Mouse (Mus musculus): ENCODE results near the gene Pold1. TPM values are rescaled to one million over a fixed set of nuclear protein-coding genes. Genes with fewer than 3 reads are reported as not detected.

Pold1 gene
- polyA plus RNA-seq, 1 experiment from 2014 or later, result 84.3 TPM

- Histone ChIP-seq H3K9me3 (ENCODE audit: control insufficient read depth, low read length) (no peaks in the 10 kb centered on the region), H3K4me2 (ENCODE audit: low read depth, severe bottlenecking) (no peak within 1 kb of the TSS), H3K9ac (ENCODE audit: low read length) (peak within 1 kb of the TSS; percentile 28; the same call in 1 of the 2 replicates), H3K4me3 (ENCODE audit: low read depth, low read length) (0 out of 2 replicates have a peak within 1 kb of the TSS, but pooled peaks have one; percentile 5), H3K36me3 (ENCODE audit: control insufficient read depth, insufficient read depth, low read length) (no peaks in the 10 kb centered on the region), H3K27ac (replicated peaks; ENCODE audit: low read depth, low read length) (no peak within 1 kb of the TSS), H3K4me1 (ENCODE audit: control insufficient read depth, insufficient read depth, low read length) (no peaks in the 10 kb centered on the region), H3K27me3 (ENCODE audit: control insufficient read depth, insufficient read depth, low read length) (peaks cover 56% of the 10 kb centered on the region)
- ATAC-seq (ENCODE audit: insufficient number of reproducible peaks, low FRiP score, low TSS enrichment, low read depth) (no peak), DNase-seq (ENCODE audit: low spot score) (no peak)
- 25% methylated on average over 12 of the region's 12 CpGs for WGBS
Measured at GRCm38 (mm10) chr7:44524502-44524901, 24.1 kb downstream of the Pold1 start, which contains the start of gene Mybpc2. Mybpc2 (minus strand) TSS chr7:44524656.

GRCm38 (mm10) chr7:44523056-44523455, 25.6 kb downstream of the Pold1 start:
- DNase-seq (ENCODE audit: low spot score), result no peak
- Histone ChIP-seq H3K36me3 (ENCODE audit: control insufficient read depth, insufficient read depth, low read length) (no peaks in the 10 kb centered on the region), H3K27me3 (ENCODE audit: control insufficient read depth, insufficient read depth, low read length) (peaks cover 55% of the 10 kb centered on the region), H3K27ac (replicated peaks; ENCODE audit: low read depth, low read length) (no peak overlapping the region), H3K4me1 (ENCODE audit: control insufficient read depth, insufficient read depth, low read length) (no peaks in the 10 kb centered on the region), H3K4me3 (ENCODE audit: low read depth, low read length) (no peak overlapping the region), H3K9me3 (ENCODE audit: control insufficient read depth, low read length) (no peaks in the 10 kb centered on the region), H3K4me2 (ENCODE audit: low read depth, severe bottlenecking) (no peak overlapping the region), H3K9ac (ENCODE audit: low read length) (no peak overlapping the region)
- 78% methylated on average over 2 of the region's 2 CpGs for WGBS
- ATAC-seq (ENCODE audit: insufficient number of reproducible peaks, low FRiP score, low TSS enrichment, low read depth), result no peak

- H3K4me3 ChIP-seq (ENCODE audit: low read depth, low read length), result no peak overlapping the region
- peak; percentile 75 for DNase-seq (ENCODE audit: low spot score)
Measured at GRCm38 (mm10) chr7:44521710-44522109, 26.9 kb downstream of the Pold1 start.

GRCm38 (mm10) chr7:44520990-44521389, 27.7 kb downstream of the Pold1 start:
- Histone ChIP-seq H3K4me2 (ENCODE audit: low read depth, severe bottlenecking) (no peak overlapping the region), H3K4me1 (ENCODE audit: control insufficient read depth, insufficient read depth, low read length) (no peaks in the 10 kb centered on the region), H3K27me3 (ENCODE audit: control insufficient read depth, insufficient read depth, low read length) (peaks cover 42% of the 10 kb centered on the region), H3K27ac (replicated peaks; ENCODE audit: low read depth, low read length) (no peak overlapping the region), H3K36me3 (ENCODE audit: control insufficient read depth, insufficient read depth, low read length) (no peaks in the 10 kb centered on the region), H3K4me3 (ENCODE audit: low read depth, low read length) (no peak overlapping the region), H3K9me3 (ENCODE audit: control insufficient read depth, low read length) (no peaks in the 10 kb centered on the region), H3K9ac (ENCODE audit: low read length) (no peak overlapping the region)
- DNase-seq (ENCODE audit: low spot score), result no peak
- ATAC-seq (ENCODE audit: insufficient number of reproducible peaks, low FRiP score, low TSS enrichment, low read depth), result no peak
- WGBS, result 63% methylated on average over 3 of the region's 3 CpGs

More at GRCm38 (mm10) chr7:44521710-44522109, 26.9 kb downstream of the Pold1 start:
- Histone ChIP-seq H3K4me2 (ENCODE audit: low read depth, severe bottlenecking) (no peak overlapping the region; the same call in 1 of the 2 replicates), H3K4me1 (ENCODE audit: control insufficient read depth, insufficient read depth, low read length) (no peaks in the 10 kb centered on the region), H3K9ac (ENCODE audit: low read length) (peak overlapping the region; percentile 27; the same call in 1 of the 2 replicates), H3K9me3 (ENCODE audit: control insufficient read depth, low read length) (no peaks in the 10 kb centered on the region), H3K27me3 (ENCODE audit: control insufficient read depth, insufficient read depth, low read length) (peaks cover 48% of the 10 kb centered on the region), H3K36me3 (ENCODE audit: control insufficient read depth, insufficient read depth, low read length) (no peaks in the 10 kb centered on the region), H3K27ac (replicated peaks; ENCODE audit: low read depth, low read length) (no peak overlapping the region)
- 0 out of 2 replicates have a peak, but pooled peaks have one; percentile 12 for ATAC-seq (ENCODE audit: insufficient number of reproducible peaks, low FRiP score, low TSS enrichment, low read depth)
- WGBS, result 2% methylated on average over 20 of the region's 20 CpGs

GRCm38 (mm10) chr7:44519240-44519913, 29.3 kb downstream of the Pold1 start:
- Histone ChIP-seq H3K9me3 (ENCODE audit: control insufficient read depth, low read length) (no peaks in the 10 kb centered on the region), H3K27ac (replicated peaks; ENCODE audit: low read depth, low read length) (no peak overlapping the region), H3K9ac (ENCODE audit: low read length) (no peak overlapping the region), H3K36me3 (ENCODE audit: control insufficient read depth, insufficient read depth, low read length) (no peaks in the 10 kb centered on the region), H3K4me2 (ENCODE audit: low read depth, severe bottlenecking) (no peak overlapping the region), H3K27me3 (ENCODE audit: control insufficient read depth, insufficient read depth, low read length) (peaks cover 32% of the 10 kb centered on the region), H3K4me3 (ENCODE audit: low read depth, low read length) (no peak overlapping the region), H3K4me1 (ENCODE audit: control insufficient read depth, insufficient read depth, low read length) (no peaks in the 10 kb centered on the region)
- DNase-seq (ENCODE audit: low spot score) (no peak), ATAC-seq (ENCODE audit: insufficient number of reproducible peaks, low FRiP score, low TSS enrichment, low read depth) (no peak)
- WGBS, result 75% methylated on average over 9 of the region's 9 CpGs

- H3K4me2 ChIP-seq (ENCODE audit: low read depth, severe bottlenecking), result no peak overlapping the region
- ATAC-seq (ENCODE audit: insufficient number of reproducible peaks, low FRiP score, low TSS enrichment, low read depth) (no peak), DNase-seq (ENCODE audit: low spot score) (no peak)
- H3K27ac ChIP-seq (replicated peaks; ENCODE audit: low read depth, low read length), result no peak overlapping the region
- H3K4me1 ChIP-seq (ENCODE audit: control insufficient read depth, insufficient read depth, low read length), result no peaks in the 10 kb centered on the region
- no peak overlapping the region for H3K4me3 ChIP-seq (ENCODE audit: low read depth, low read length)
- H3K9me3 ChIP-seq (ENCODE audit: control insufficient read depth, low read length), result no peaks in the 10 kb centered on the region
- no peak overlapping the region for H3K9ac ChIP-seq (ENCODE audit: low read length)
- no peaks in the 10 kb centered on the region for H3K36me3 ChIP-seq (ENCODE audit: control insufficient read depth, insufficient read depth, low read length)
- no peaks in the 10 kb centered on the region for H3K27me3 ChIP-seq (ENCODE audit: control insufficient read depth, insufficient read depth, low read length)
Measured at GRCm38 (mm10) chr7:44507491-44507890, 41.2 kb downstream of the Pold1 start.

GRCm38 (mm10) chr7:44501563-44502115, 47.0 kb downstream of the Pold1 start:
- H3K4me1 ChIP-seq (ENCODE audit: control insufficient read depth, insufficient read depth, low read length), result peaks cover 3% of the 10 kb centered on the region; the same call in 1 of the 2 replicates
- no peak overlapping the region for H3K27ac ChIP-seq (replicated peaks; ENCODE audit: low read depth, low read length)
- ATAC-seq (ENCODE audit: insufficient number of reproducible peaks, low FRiP score, low TSS enrichment, low read depth) (no peak), DNase-seq (ENCODE audit: low spot score) (peak; percentile 83)
- H3K36me3 ChIP-seq (ENCODE audit: control insufficient read depth, insufficient read depth, low read length), result no peaks in the 10 kb centered on the region
- H3K9me3 ChIP-seq (ENCODE audit: control insufficient read depth, low read length), result no peaks in the 10 kb centered on the region
- 36% methylated on average over 5 of the region's 5 CpGs for WGBS
- H3K27me3 ChIP-seq (ENCODE audit: control insufficient read depth, insufficient read depth, low read length), result no peaks in the 10 kb centered on the region
- no peak overlapping the region for H3K4me3 ChIP-seq (ENCODE audit: low read depth, low read length)
- H3K9ac ChIP-seq (ENCODE audit: low read length), result no peak overlapping the region
- no peak overlapping the region for H3K4me2 ChIP-seq (ENCODE audit: low read depth, severe bottlenecking)

- Histone ChIP-seq H3K36me3 (ENCODE audit: control insufficient read depth, insufficient read depth, low read length) (no peaks in the 10 kb centered on the region), H3K4me2 (ENCODE audit: low read depth, severe bottlenecking) (no peak overlapping the region), H3K27me3 (ENCODE audit: control insufficient read depth, insufficient read depth, low read length) (no peaks in the 10 kb centered on the region), H3K9ac (ENCODE audit: low read length) (no peak overlapping the region), H3K27ac (replicated peaks; ENCODE audit: low read depth, low read length) (no peak overlapping the region), H3K9me3 (ENCODE audit: control insufficient read depth, low read length) (no peaks in the 10 kb centered on the region), H3K4me1 (ENCODE audit: control insufficient read depth, insufficient read depth, low read length) (peaks cover 5% of the 10 kb centered on the region; the same call in 1 of the 2 replicates), H3K4me3 (ENCODE audit: low read depth, low read length) (no peak overlapping the region)
- ATAC-seq (ENCODE audit: insufficient number of reproducible peaks, low FRiP score, low TSS enrichment, low read depth) (no peak), DNase-seq (ENCODE audit: low spot score) (no peak)
- 58% methylated on average over 20 of the region's 20 CpGs for WGBS
Measured at GRCm38 (mm10) chr7:44500046-44500445, 48.6 kb downstream of the Pold1 start.
